Mouse (Mus musculus): Measurements from ENCODE around the gene Utrn.

Gene Utrn

GRCm38 (mm10) chr10:12798248-12798647, 70.9 kb downstream of the Utrn start:
- peak; percentile 19 for DNase-seq (ENCODE audit: low read depth, low spot score)

- no peak for DNase-seq (ENCODE audit: low read depth, low spot score)
Measured at GRCm38 (mm10) chr10:12796510-12796840, 72.7 kb downstream of the Utrn start.

GRCm38 (mm10) chr10:12795796-12796509, 73.2 kb downstream of the Utrn start:
- no peak for DNase-seq (ENCODE audit: low read depth, low spot score)

DNA sequence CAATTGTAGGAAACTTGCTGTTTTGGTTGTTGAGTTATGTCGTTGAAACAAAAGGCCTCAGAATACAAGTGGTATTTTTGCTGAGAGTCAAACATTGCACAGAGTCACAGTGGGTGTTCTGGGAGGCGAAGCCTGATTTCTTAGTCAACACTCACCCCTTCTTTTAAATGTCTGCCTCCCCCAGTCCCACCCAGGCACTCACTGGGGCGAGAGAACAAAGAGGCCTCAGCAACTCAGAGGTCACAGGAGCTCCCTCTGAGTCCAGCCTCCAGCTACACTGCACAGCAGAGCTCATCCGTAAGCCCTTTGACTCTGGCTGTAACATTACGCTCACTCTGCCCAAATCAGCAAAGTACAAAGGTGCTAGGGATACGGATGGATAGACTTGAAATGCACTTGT, 77.1 kb downstream of the Utrn start:
- no peak for DNase-seq (ENCODE audit: low read depth, low spot score)

DNA sequence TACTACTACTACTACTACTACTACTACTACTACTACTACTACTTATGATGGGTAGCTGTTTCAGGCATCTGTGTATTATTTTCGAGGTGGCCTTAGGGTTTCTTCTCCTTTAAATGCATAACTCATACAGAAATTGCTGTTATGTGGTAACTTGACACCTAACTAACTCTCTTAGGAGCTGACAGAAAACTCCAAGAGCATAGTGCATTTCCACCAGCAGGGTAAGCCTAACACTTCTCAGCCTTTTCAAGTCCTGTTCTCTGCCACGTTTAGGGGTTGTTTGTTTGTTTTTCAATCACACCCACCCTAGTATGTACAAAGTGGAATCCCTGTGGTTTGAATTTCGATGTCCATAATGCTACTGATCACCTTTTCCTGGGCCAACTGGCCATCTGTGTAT, 78.3 kb downstream of the Utrn start:
- no peak for DNase-seq (ENCODE audit: low read depth, low spot score)

- no peak for DNase-seq (ENCODE audit: low read depth, low spot score)
Measured at GRCm38 (mm10) chr10:12788529-12788928, 80.6 kb downstream of the Utrn start.

GRCm38 (mm10) chr10:12787965-12788364, 81.2 kb downstream of the Utrn start:
- no peak for DNase-seq (ENCODE audit: low read depth, low spot score)

GRCm38 (mm10) chr10:12785299-12785698, 83.9 kb downstream of the Utrn start:
- no peak for DNase-seq (ENCODE audit: low read depth, low spot score)

GRCm38 (mm10) chr10:12781381-12781907, 87.7 kb downstream of the Utrn start:
- DNase-seq (ENCODE audit: low read depth, low spot score): no peak

DNA sequence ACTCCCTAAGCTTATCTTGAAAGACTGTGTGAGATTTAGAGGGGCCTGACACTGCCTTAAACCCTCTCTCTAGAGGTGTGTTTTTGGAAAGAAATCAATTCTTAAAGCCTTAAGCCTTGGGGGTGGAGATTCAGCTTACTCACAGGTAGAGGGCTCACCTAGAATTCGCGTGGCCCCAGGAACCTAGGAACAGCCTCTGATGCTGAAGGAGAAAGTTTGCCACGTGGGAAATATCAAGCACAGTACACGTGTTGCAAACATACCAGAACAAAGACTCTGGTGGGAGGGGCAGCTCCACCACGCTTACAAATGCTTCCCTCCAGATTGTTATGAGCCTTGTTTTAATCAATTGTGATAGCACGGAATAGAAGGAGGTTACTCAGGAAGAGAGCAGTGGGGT, 96.0 kb downstream of the Utrn start:
- DNase-seq (ENCODE audit: low read depth, low spot score): no peak

GRCm38 (mm10) chr10:12771511-12771910, 97.7 kb downstream of the Utrn start:
- no peak for DNase-seq (ENCODE audit: low read depth, low spot score)

DNA sequence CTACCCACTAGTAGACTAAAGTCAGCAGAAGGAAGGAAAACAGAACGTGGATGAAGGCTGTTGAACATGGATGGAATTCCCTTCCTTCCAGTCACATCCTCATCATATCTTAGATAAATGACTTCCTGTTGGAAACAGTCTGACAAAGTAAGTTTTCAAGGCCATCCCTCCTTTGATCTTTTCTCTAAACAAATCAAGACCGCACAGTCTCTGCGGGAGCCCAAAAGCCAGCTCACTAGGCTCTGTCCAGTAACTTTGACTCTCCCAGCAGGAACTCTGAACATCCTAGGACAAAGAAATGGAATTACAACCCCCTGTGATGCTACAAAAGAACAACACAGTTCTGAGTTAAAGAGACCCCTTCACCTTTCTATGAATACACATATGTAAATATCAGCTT, 106.5 kb downstream of the Utrn start:
- DNase-seq (ENCODE audit: low read depth, low spot score): no peak

GRCm38 (mm10) chr10:12758702-12758988, 110.5 kb downstream of the Utrn start:
- DNase-seq (ENCODE audit: low read depth, low spot score): no peak

- DNase-seq (ENCODE audit: low read depth, low spot score): no peak
Measured at GRCm38 (mm10) chr10:12757943-12758701, 111.0 kb downstream of the Utrn start.

GRCm38 (mm10) chr10:12756692-12757091, 112.5 kb downstream of the Utrn start:
- DNase-seq (ENCODE audit: low read depth, low spot score): no peak

DNA sequence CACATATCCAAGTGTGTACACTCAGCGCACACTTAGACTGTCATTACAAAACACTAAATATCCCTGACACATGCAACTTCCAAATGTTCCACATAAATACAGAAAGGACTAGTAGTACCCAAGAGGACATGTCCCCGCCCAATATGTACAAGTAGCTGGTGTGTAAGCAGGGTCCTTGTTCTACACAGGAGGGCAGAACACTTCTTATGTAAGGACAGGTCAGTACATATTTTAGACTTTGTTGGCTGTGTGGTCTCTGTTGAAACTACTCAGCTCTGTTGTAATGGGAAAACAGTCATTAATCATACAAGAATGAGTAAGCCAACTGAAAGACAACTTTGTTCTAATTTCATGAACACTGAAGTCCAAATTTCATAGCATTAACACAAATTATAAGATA, 114.3 kb downstream of the Utrn start:
- DNase-seq (ENCODE audit: low read depth, low spot score): no peak

- DNase-seq (ENCODE audit: low read depth, low spot score): no peak
Measured at GRCm38 (mm10) chr10:12754166-12754565, 115.0 kb downstream of the Utrn start.

- no peak for DNase-seq (ENCODE audit: low read depth, low spot score)
Measured at GRCm38 (mm10) chr10:12743717-12744116, 125.4 kb downstream of the Utrn start.

DNA sequence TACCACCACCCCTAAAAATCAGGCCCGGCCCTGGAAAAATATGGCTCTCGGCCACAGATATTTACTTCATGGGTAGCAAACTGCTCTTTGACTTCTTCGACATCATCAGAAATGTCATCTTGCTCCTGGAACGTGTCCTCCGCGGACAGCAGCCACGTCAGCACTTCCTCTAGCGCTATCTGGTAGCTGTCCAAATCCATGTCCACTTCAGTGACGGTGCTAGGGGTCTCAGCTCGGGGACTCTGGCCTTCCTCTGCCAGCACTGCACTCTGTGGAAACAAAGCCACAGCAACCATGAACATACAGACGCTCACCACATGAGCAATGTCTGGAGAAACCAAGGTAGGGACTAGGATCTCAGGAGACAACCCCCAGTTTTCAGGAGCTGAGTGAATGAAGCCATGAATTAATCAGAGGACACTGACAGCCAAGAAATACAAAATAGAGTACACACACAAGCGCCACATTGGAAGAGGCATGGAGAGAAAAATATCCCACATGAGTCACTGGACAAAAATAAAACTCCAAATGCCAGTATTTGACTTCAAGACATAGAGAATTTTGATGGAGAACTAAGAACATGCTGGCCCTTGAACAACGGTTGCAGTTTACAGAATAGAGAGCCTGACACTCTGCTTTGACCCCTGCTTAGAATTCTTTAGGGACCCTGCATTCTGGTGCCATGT, 129.7 kb downstream of the Utrn start:
- no peak for DNase-seq (ENCODE audit: low read depth, low spot score)

GRCm38 (mm10) chr10:12737926-12738325, 131.2 kb downstream of the Utrn start:
- no peak for DNase-seq (ENCODE audit: low read depth, low spot score)

DNA sequence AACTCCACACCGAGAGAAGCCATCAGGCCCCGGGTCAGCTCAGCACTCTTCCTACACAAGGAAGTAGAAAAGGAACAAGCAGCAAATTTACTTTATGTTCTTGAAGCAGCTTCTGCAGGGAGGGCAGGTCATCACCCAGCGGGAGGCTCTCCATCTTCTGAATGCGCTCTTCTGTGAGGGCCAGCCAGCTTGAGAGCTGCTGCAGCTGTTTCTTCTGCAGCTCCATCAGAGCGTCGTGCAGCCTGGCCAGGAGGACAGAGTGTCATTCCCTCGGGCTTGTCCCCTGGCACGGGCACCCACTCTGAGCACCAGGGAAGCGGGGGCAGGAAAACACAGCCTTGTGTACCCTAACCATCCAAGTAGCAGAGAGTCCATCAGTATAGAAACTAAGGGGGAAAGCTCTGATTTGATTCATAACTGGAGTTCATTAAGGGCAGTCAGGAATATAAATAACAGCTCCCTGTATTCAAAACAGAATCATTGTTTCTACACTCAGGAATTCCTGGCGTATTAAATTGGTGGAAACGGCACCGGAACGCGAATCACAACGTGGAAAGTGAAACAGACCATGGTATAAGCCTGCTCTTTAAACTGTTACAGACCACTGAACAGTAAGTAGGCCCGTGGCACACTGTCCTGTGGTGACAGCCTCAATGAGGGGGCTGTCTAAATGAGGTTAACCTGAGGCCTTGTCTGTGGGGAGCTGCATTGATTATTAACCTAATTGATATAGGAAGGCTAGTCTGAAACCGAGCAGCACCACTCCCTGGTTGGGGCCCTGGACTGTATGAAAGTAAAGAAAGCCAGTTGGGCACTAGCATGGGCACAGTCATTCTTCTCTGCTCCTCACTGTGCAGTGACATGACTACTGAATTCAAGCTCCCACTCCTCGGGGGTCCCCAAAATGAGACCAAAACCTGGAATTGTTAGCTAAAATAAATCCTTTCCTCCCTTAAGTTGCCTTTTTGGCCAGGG, 132.0 kb downstream of the Utrn start:
- DNase-seq (ENCODE audit: low read depth, low spot score): no peak

DNA sequence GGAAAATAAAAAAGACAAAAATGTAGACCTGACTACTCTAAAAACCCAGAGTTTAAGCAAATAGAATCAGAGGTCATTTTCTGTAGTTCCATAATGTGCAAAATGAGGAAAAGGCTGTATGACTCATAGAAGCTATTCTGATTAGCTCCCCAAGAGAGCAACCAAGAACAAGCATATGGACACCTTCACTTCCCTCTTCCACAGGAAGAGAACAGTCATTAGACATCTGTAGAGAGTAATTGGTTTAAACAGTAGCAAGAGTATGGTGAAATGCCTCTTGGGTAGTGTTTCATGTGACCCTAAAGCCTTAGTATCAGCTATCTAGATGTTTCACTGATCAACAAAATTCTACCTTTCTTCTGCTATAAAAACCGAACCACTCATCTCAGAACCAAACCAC, 133.5 kb downstream of the Utrn start:
- DNase-seq (ENCODE audit: low read depth, low spot score): no peak
